Mouse (Mus musculus): ENCODE measurements around the gene Glul.

Glul gene

GRCm38 (mm10) chr1:153909213-153909962 is 9.6 kb downstream of the Glul start:
- in situ Hi-C loops (cut with MboI, MseI) = loop anchor here (10.0 to 25.0 kb wide), 2 partner anchors 1005 to 1228 kb away; partner anchors contain the start of genes Mr1 and Smg7

- in situ Hi-C loops (cut with MboI, MseI) = loop anchor here (10.0 to 25.0 kb wide), 2 partner anchors 1005 to 1227 kb away; partner anchors contain the start of genes Mr1 and Smg7
These were observed 10.2 kb downstream of the Glul start for GRCm38 (mm10) chr1:153909963-153910291.

- in situ Hi-C loops (cut with MboI, MseI) = loop anchor here (25.0 kb wide), 1 partner anchor 1227 kb away; the partner anchor contains the start of gene Mr1
These were observed 10.7 kb downstream of the Glul start for GRCm38 (mm10) chr1:153910423-153910822.

- in situ Hi-C loops (cut with MboI, MseI) = loop anchor here (25.0 kb wide), 1 partner anchor 1226 kb away; the partner anchor contains the start of gene Mr1
These were observed 11.6 kb downstream of the Glul start for GRCm38 (mm10) chr1:153911276-153911795.

GRCm38 (mm10) chr1:153913869-153914268 is 14.1 kb downstream of the Glul start:
- in situ Hi-C loops (cut with MboI, MseI) = loop anchor here (25.0 kb wide), 1 partner anchor 1223 kb away; the partner anchor contains the start of gene Mr1

GRCm38 (mm10) chr1:153918521-153919206 is 18.9 kb downstream of the Glul start:
- in situ Hi-C loops (cut with MboI, MseI) = loop anchor here (25.0 kb wide), 1 partner anchor 1219 kb away; the partner anchor contains the start of gene Mr1

GRCm38 (mm10) chr1:153921642-153922041 is 21.9 kb downstream of the Glul start:
- in situ Hi-C loops (cut with MboI, MseI) = loop anchor here (25.0 kb wide), 1 partner anchor 1216 kb away; the partner anchor contains the start of gene Mr1

GRCm38 (mm10) chr1:153922571-153923021 is 22.9 kb downstream of the Glul start:
- in situ Hi-C loops (cut with MboI, MseI) = loop anchor here (25.0 kb wide), 1 partner anchor 1215 kb away; the partner anchor contains the start of gene Mr1

- in situ Hi-C loops (cut with MboI, MseI) = loop anchor here (25.0 kb wide), 1 partner anchor 1213 kb away; the partner anchor contains the start of gene Mr1
These were observed 24.9 kb downstream of the Glul start for GRCm38 (mm10) chr1:153924395-153925385.

GRCm38 (mm10) chr1:153930431-153930830 is 30.7 kb downstream of the Glul start:
- in situ Hi-C loops (cut with MboI, MseI) = no loop called here

- in situ Hi-C loops (cut with MboI, MseI) = no loop called here
These were observed 34.0 kb downstream of the Glul start for GRCm38 (mm10) chr1:153933772-153934171.

- in situ Hi-C loops (cut with MboI, MseI) = no loop called here
These were observed 36.2 kb downstream of the Glul start for GRCm38 (mm10) chr1:153935844-153936380.

- in situ Hi-C loops (cut with MboI, MseI) = no loop called here
These were observed 37.3 kb downstream of the Glul start for GRCm38 (mm10) chr1:153937025-153937424.

GRCm38 (mm10) chr1:153940986-153941385 is 41.2 kb downstream of the Glul start:
- in situ Hi-C loops (cut with MboI, MseI) = no loop called here

GRCm38 (mm10) chr1:153945181-153945580 is 45.4 kb downstream of the Glul start:
- in situ Hi-C loops (cut with MboI, MseI) = no loop called here

- in situ Hi-C loops (cut with MboI, MseI) = no loop called here
These were observed 47.2 kb downstream of the Glul start for GRCm38 (mm10) chr1:153946971-153947370.

GRCm38 (mm10) chr1:153947837-153948236 is 48.1 kb downstream of the Glul start:
- in situ Hi-C loops (cut with MboI, MseI) = no loop called here

GRCm38 (mm10) chr1:153953232-153953631 is 53.5 kb downstream of the Glul start:
- in situ Hi-C loops (cut with MboI, MseI) = no loop called here

GRCm38 (mm10) chr1:153953797-153954196 is 54.1 kb downstream of the Glul start:
- in situ Hi-C loops (cut with MboI, MseI) = no loop called here

GRCm38 (mm10) chr1:153957850-153958249 is 58.1 kb downstream of the Glul start:
- in situ Hi-C loops (cut with MboI, MseI) = no loop called here
